Mouse (Mus musculus) granulocyte monocyte progenitor cell, adult 5-6 weeks (primary cell): Measurements from ENCODE around the gene Rab30. TPM values are rescaled to one million over a fixed set of nuclear protein-coding genes. Genes with fewer than 3 reads are reported as not detected.
"Not testable (repeated sequence)": the region's sequence is repeated elsewhere in the genome, so short reads cannot be mapped to it uniquely, and the experiment has no call there.

Source experiments
- ATAC-seq: replicated peaks from 2 replicates; pipeline ENCODE4 v1.8.0; 2016; ENCODE audit warnings: mild to moderate bottlenecking, moderate TSS enrichment, inconsistent platforms; ENCODE audit not compliant: poor library complexity, severe bottlenecking
- total RNA-seq, 2 experiments: library from RNA; stranded (forward) in 1 of 2; stranded (reverse) in 1 of 2; fragments of 200-712, 200-1000 nt in 1 of 2; fragments of >200 nt in 1 of 2; fragmentation: Nextera tagmentation in 1 of 2; gene quantifications; 2 replicates each; pipeline ENCODE4 v1.2.3; 2014 to 2017

Rab30 gene
- total RNA-seq, 2 experiments from 2014 or later, result not detected

GRCm38 (mm10) chr7:92742774-92743173, 1.4 kb downstream of the Rab30 start:
- no peak for ATAC-seq

- no peak for ATAC-seq
Measured at GRCm38 (mm10) chr7:92743325-92743724, 1.9 kb downstream of the Rab30 start.

GRCm38 (mm10) chr7:92750395-92750794, 9.0 kb downstream of the Rab30 start:
- ATAC-seq, result no peak

GRCm38 (mm10) chr7:92758067-92758466, 16.7 kb downstream of the Rab30 start:
- ATAC-seq, result no peak

GRCm38 (mm10) chr7:92760651-92761050, 19.2 kb downstream of the Rab30 start:
- ATAC-seq, result no peak

GRCm38 (mm10) chr7:92761161-92761560, 19.8 kb downstream of the Rab30 start:
- no peak for ATAC-seq

DNA sequence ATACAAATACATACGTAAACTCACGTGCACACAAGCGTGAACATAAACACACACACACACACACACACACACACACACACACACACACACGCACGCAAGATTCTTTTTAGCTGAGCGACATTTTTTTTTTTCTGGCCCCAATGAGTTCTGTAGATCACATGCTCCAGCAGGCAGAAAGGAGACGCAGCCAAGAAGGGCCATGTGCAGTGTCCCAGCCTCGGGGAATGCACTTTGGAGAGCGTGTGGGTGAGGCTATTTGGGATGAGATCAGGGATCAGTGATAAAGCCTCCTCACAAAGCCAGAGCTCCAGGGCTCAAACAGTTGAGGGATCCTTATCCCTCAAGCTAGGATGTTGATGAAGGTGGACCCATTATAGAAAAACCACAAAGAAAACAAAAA, 24.0 kb downstream of the Rab30 start:
- ATAC-seq, result no peak

GRCm38 (mm10) chr7:92766096-92767090, 25.0 kb downstream of the Rab30 start:
- no peak for ATAC-seq

DNA sequence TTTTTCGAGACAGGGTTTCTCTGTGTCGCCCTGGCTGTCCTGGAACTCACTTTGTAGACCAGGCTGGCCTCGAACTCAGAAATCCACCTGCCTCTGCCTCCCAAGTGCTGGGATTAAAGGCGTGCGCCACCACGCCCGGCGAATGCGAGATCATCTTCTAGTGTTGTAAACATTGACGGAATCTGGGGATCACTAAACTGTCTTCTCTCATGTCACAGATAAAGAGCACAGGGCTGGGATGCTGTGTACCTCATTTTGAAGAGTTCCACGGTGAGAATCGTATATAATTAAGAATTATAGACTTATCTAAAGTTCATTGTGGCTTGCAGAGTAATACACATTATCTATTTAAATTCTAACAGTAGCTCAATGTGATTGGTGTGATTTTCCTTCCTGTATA, 26.7 kb downstream of the Rab30 start:
- ATAC-seq, result not testable (repeated sequence)

- ATAC-seq, result no peak
Measured at GRCm38 (mm10) chr7:92768859-92769258, 27.5 kb downstream of the Rab30 start.

- no peak for ATAC-seq
Measured at GRCm38 (mm10) chr7:92773006-92773405, 31.6 kb downstream of the Rab30 start.

- ATAC-seq, result no peak
Measured at GRCm38 (mm10) chr7:92773596-92773995, 32.2 kb downstream of the Rab30 start.

DNA sequence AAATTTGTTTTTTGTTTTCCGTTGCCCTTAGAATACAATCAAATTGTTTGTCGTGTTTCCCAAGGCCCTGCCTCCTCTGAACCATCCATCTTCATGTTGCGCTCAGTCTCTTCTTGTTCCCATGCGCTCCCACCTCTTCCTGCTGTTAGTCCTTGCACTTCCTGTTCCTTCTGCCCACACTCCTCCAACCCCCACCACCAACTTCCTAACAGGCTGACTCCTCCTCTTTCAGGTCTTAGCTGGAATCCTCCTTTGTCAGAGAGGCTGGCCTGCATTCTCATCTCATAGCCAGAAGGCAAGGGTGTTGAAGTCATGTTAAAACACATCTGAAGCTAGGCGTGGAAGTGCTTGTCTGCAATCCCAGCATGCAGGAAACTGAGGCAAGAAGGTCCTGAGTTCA, 33.3 kb downstream of the Rab30 start:
- ATAC-seq, result peak; percentile 44; the same call in 1 of the 2 replicates

- ATAC-seq, result no peak
Measured at GRCm38 (mm10) chr7:92775703-92776102, 34.3 kb downstream of the Rab30 start.

DNA sequence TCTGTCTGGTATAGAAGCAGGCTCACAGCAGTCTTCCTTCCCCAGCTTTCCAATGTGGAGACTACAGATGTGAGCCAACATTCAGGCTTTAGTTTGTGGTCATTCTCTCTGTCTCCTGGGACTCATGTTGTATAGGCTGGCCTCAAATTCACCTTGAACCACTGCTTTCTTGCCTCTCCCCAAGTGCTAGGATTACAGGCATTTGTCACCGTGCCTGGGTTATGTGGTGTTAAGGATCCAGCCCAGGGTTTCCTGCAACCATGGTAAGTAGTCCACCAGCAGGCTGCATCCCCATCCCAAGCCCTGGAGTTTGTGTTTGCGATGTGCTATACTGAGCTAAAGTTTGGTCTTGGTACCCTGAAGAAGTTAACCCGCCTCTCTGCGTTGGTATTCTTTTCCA, 35.2 kb downstream of the Rab30 start:
- ATAC-seq, result no peak

DNA sequence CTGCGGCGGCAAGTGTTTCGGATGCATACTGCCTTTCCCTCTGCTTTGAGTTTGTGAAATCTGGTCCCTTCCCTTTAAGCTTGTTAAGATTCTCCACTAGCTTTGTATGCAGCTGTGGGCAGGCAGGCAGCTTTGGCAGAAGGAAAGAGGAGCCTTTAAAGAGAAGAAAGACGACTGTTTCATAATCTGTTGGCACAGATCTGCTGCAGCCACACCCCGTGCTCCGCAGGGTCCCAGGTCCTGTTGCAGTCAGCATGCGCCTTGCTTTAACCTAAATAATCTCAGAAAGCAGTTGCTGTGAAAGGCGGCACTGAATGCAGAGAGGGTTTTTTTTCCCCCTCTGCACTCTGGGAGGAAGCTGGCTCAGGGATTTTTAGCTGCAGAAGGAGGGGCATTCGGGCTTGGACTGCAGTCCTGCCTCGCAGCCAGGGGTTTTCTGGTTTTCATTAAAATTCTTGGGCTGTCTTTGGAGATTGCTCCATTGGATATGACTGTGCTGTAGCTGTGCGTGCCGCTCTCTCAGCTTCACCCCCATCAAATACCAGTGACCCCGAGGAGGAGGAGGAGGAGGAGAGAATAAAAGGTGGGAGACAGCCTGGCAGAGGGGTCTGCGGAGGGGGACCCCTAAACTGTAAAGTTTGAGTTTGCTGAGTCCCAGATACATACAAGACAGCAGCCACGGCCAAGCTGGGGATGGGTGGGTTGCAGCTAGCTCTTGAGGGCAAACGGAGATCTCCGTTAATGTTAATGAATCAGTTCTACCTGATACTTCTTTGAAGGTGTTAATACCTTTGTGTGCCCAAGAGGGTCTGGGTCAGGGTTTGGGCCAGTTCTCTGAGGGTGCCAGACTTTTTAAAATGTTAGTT, 35.9 kb downstream of the Rab30 start:
- no peak for ATAC-seq

DNA sequence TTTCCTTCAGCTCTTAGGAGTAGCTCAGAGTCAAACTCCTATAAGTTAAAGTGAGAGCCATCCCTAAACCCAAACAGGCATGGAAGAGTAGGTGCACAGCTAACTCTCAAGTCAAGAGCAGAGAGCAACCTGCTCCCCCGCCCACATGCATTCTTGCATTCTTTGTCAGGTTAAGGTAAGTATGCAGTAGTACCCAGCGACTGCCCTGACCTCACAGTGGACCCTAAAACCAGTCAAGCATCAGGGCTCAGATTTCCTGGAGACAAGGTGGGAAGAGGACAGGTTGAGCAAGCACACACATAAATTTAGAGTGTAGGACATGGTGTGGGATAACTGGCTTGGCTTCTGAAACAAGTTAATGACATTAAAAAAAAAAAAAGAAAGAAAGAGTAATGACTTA, 37.7 kb downstream of the Rab30 start:
- no peak for ATAC-seq

DNA sequence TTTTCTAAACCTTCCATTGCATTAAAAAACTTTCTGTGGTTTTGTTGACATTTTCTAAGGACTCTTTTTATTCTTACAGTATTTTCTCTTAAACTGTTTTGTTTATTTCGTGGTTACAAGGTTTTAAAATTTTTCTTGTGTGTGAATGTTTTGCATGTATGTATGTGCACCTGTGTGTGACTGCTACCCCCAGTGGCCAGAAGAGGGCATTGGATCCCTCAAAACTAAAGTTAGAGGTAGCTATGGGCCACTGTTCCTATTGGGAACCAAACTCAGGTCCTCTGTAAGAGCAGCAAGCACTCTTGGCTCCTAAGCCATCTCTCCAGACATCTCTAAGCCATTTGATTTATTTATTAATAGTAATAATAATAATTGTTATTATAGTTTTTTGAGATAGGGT, 40.0 kb downstream of the Rab30 start:
- no peak for ATAC-seq

DNA sequence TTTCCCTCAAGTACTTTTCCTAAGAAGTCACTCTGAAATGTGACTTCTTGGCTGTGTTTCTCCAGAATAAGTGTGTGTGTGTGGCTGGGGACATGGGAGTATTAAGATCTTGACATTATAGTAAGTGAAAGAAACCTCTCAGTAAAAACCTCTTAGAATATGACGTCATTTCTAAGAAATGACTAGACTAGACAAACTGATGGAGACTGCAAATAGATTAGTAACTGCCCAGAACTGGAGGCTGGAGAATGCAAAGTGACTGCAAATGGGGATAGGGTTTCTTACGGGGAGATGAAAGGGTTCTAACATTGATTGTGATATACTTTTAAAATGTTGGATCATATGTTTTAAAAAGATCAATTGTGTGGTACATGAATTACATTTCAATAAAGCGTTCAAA, 40.5 kb downstream of the Rab30 start:
- no peak for ATAC-seq

DNA sequence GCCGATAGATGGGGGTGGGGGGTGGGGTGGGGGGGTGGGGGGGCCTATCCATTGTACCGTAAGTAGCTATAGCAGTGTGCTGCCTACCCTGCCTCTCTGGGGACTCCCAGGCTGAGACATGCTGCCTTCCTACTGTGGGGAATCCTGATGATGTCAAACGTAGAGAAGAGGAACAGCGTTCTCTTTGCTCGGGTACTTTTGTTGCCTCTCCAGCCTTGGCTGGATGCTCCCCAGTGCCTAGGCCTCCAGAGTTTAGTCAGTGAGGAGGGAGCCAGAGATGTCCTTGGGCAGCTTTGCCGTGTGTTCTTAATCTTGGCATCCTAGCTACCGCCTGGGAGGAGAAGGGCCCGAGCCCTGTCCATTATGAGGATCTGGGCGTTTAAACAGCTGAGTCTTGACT, 41.1 kb downstream of the Rab30 start:
- ATAC-seq, result no peak

DNA sequence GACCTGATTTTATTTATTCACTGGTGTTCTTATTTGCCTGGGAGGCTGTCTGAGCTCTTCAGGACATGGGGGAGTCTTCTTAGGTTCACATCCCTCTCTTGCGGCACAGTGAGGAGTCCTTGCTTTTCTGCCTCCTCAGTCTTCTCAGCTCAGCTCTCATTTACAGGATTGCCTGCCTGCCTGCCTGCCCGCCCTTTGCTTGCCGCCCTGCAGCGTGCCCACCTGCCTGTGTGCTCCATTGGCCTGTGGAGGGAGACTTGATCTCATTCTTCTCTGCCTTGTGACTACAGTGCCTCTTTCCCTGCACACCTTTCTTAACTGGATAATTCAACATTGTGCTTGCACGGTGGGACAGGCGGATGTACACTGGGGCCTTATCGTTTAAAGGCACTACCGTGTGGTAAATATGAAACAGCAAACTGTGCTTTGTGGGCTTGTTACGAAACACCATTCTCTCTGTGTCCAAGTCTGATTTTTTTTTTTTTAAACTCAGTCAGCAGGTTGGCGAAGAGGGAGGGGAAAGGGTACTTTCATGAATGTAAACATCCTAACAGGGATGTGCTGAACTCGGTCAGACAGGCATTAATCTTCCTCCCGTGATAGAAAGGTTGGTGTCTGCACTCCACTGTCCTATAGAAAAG, 41.9 kb downstream of the Rab30 start:
- no peak; the same call in 1 of the 2 replicates for ATAC-seq
